Mouse (Mus musculus): ENCODE data around the gene Fbxo47. TPM values are rescaled to one million over a fixed set of nuclear protein-coding genes. Genes with fewer than 3 reads are reported as not detected.
"Not testable (repeated sequence)": the region's sequence is repeated elsewhere in the genome, so short reads cannot be mapped to it uniquely, and the experiment has no call there.

Gene Fbxo47
- polyA plus RNA-seq, 1 experiment from 2014 or later, result 0.70 TPM

- peaks cover 29% of the 10 kb centered on the region for H3K4me1 ChIP-seq
- H3K36me3 ChIP-seq, result peaks cover 22% of the 10 kb centered on the region
- ATAC-seq (ENCODE audit: extremely low read depth, insufficient number of reproducible peaks, low FRiP score, low TSS enrichment), result peak; percentile 29; the same call in 1 of the 2 replicates
- 3% methylated on average over 22 of the region's 22 CpGs for WGBS
- peak overlapping the region; percentile 78 for H3K27ac ChIP-seq (replicated peaks)
- peak overlapping the region; percentile 80 for H3K4me2 ChIP-seq
- peak overlapping the region; percentile 80 for H3K9ac ChIP-seq
- H3K4me3 ChIP-seq, result peak overlapping the region; percentile 60
- no peaks in the 10 kb centered on the region for H3K9me3 ChIP-seq
- no peaks in the 10 kb centered on the region for H3K27me3 ChIP-seq (replicated peaks)
These were observed 42.8 kb downstream of the Fbxo47 start for GRCm38 (mm10) chr11:97840991-97841661.

- H3K9ac ChIP-seq, result peak within 1 kb of the TSS; percentile 80
- peaks cover 29% of the 10 kb centered on the region for H3K4me1 ChIP-seq
- no peaks in the 10 kb centered on the region for H3K9me3 ChIP-seq
- H3K27ac ChIP-seq (replicated peaks), result peak within 1 kb of the TSS; percentile 78
- ATAC-seq (ENCODE audit: extremely low read depth, insufficient number of reproducible peaks, low FRiP score, low TSS enrichment), result no peak
- 1% methylated on average over 6 of the region's 6 CpGs for WGBS
- H3K36me3 ChIP-seq, result peaks cover 28% of the 10 kb centered on the region
- H3K4me2 ChIP-seq, result peak within 1 kb of the TSS; percentile 80
- no peaks in the 10 kb centered on the region for H3K27me3 ChIP-seq (replicated peaks)
- peak within 1 kb of the TSS; percentile 60 for H3K4me3 ChIP-seq
These were observed 43.4 kb downstream of the Fbxo47 start, which contains the start of gene B230217C12Rik for GRCm38 (mm10) chr11:97840539-97840954. TSS of gene B230217C12Rik (plus strand) at chr11:97840780.

- 60% methylated on average over 2 of the region's 2 CpGs for WGBS
- peak overlapping the region; percentile 80; the same call in 1 of the 2 replicates for H3K9ac ChIP-seq
- H3K4me3 ChIP-seq, result peak overlapping the region; percentile 60
These were observed 43.8 kb downstream of the Fbxo47 start for GRCm38 (mm10) chr11:97840135-97840490.

GRCm38 (mm10) chr11:97839441-97840134, 44.4 kb downstream of the Fbxo47 start:
- WGBS, result 56% methylated on average over 11 of the region's 11 CpGs
- no peak overlapping the region for H3K4me2 ChIP-seq
- no peaks in the 10 kb centered on the region for H3K9me3 ChIP-seq
- no peak overlapping the region for H3K4me3 ChIP-seq
- no peak for ATAC-seq (ENCODE audit: extremely low read depth, insufficient number of reproducible peaks, low FRiP score, low TSS enrichment)
- H3K27ac ChIP-seq (replicated peaks), result no peak overlapping the region
- H3K4me1 ChIP-seq, result peaks cover 29% of the 10 kb centered on the region
- peaks cover 37% of the 10 kb centered on the region for H3K36me3 ChIP-seq
- H3K9ac ChIP-seq, result peak overlapping the region; percentile 24; the same call in 1 of the 2 replicates
- H3K27me3 ChIP-seq (replicated peaks), result no peaks in the 10 kb centered on the region

More at GRCm38 (mm10) chr11:97840135-97840490, 43.8 kb downstream of the Fbxo47 start:
- peak overlapping the region; percentile 80 for H3K4me2 ChIP-seq
- H3K36me3 ChIP-seq, result peaks cover 32% of the 10 kb centered on the region
- ATAC-seq (ENCODE audit: extremely low read depth, insufficient number of reproducible peaks, low FRiP score, low TSS enrichment), result no peak
- H3K9me3 ChIP-seq, result no peaks in the 10 kb centered on the region
- no peaks in the 10 kb centered on the region for H3K27me3 ChIP-seq (replicated peaks)
- peaks cover 29% of the 10 kb centered on the region for H3K4me1 ChIP-seq
- peak overlapping the region; percentile 78 for H3K27ac ChIP-seq (replicated peaks)

GRCm38 (mm10) chr11:97838779-97839440, 45.0 kb downstream of the Fbxo47 start:
- H3K36me3 ChIP-seq, result peaks cover 44% of the 10 kb centered on the region
- H3K9me3 ChIP-seq, result no peaks in the 10 kb centered on the region
- peaks cover 29% of the 10 kb centered on the region for H3K4me1 ChIP-seq
- H3K27me3 ChIP-seq (replicated peaks), result no peaks in the 10 kb centered on the region
- WGBS, result 35% methylated on average over 10 of the region's 10 CpGs
- no peak for ATAC-seq (ENCODE audit: extremely low read depth, insufficient number of reproducible peaks, low FRiP score, low TSS enrichment)
- peak overlapping the region; percentile 24; the same call in 1 of the 2 replicates for H3K9ac ChIP-seq
- no peak overlapping the region for H3K4me2 ChIP-seq
- H3K4me3 ChIP-seq, result no peak overlapping the region
- no peak overlapping the region for H3K27ac ChIP-seq (replicated peaks)

- H3K4me1 ChIP-seq, result peaks cover 29% of the 10 kb centered on the region
- no peaks in the 10 kb centered on the region for H3K9me3 ChIP-seq
- peaks cover 56% of the 10 kb centered on the region for H3K36me3 ChIP-seq
- H3K27ac ChIP-seq (replicated peaks), result peak overlapping the region; percentile 31; the same call in 1 of the 2 replicates
- no peak overlapping the region for H3K4me2 ChIP-seq
- WGBS, result 64% methylated on average over 7 of the region's 7 CpGs
- H3K4me3 ChIP-seq, result no peak overlapping the region
- 0 out of 2 replicates have a peak overlapping the region, but pooled peaks have one; percentile 50 for H3K9ac ChIP-seq
- ATAC-seq (ENCODE audit: extremely low read depth, insufficient number of reproducible peaks, low FRiP score, low TSS enrichment), result no peak
- H3K27me3 ChIP-seq (replicated peaks), result no peaks in the 10 kb centered on the region
These were observed 46.3 kb downstream of the Fbxo47 start for GRCm38 (mm10) chr11:97837641-97838149.

- peak overlapping the region; percentile 31; the same call in 1 of the 2 replicates for H3K27ac ChIP-seq (replicated peaks)
- H3K4me1 ChIP-seq, result peaks cover 28% of the 10 kb centered on the region
- not testable (repeated sequence) for H3K9me3 ChIP-seq; ATAC-seq (ENCODE audit: extremely low read depth, insufficient number of reproducible peaks, low FRiP score, low TSS enrichment); H3K4me2 ChIP-seq; H3K4me3 ChIP-seq; H3K27me3 ChIP-seq (replicated peaks)
- peak overlapping the region; percentile 50; the same call in 1 of the 2 replicates for H3K9ac ChIP-seq
- H3K36me3 ChIP-seq, result peaks cover 63% of the 10 kb centered on the region
- 63% methylated on average over 9 of the region's 9 CpGs for WGBS
These were observed 46.9 kb downstream of the Fbxo47 start for GRCm38 (mm10) chr11:97837051-97837450.

GRCm38 (mm10) chr11:97836541-97836940, 47.4 kb downstream of the Fbxo47 start:
- H3K27ac ChIP-seq (replicated peaks), result 0 out of 2 replicates have a peak overlapping the region, but pooled peaks have one; percentile 31

GRCm38 (mm10) chr11:97833352-97833751, 50.6 kb downstream of the Fbxo47 start:
- Histone ChIP-seq H3K27me3 (replicated peaks) (no peaks in the 10 kb centered on the region), H3K9me3 (no peaks in the 10 kb centered on the region), H3K9ac (no peak overlapping the region), H3K4me1 (peaks cover 13% of the 10 kb centered on the region), H3K4me2 (no peak overlapping the region), H3K27ac (replicated peaks) (no peak overlapping the region), H3K4me3 (no peak overlapping the region), H3K36me3 (peaks cover 88% of the 10 kb centered on the region)
- no peak for ATAC-seq (ENCODE audit: extremely low read depth, insufficient number of reproducible peaks, low FRiP score, low TSS enrichment)
- 79% methylated on average over 15 of the region's 15 CpGs for WGBS

More at GRCm38 (mm10) chr11:97836541-97836940, 47.4 kb downstream of the Fbxo47 start:
- H3K27me3 ChIP-seq (replicated peaks), result no peaks in the 10 kb centered on the region
- 43% methylated on average over 8 of the region's 8 CpGs for WGBS
- ATAC-seq (ENCODE audit: extremely low read depth, insufficient number of reproducible peaks, low FRiP score, low TSS enrichment), result no peak
- peaks cover 24% of the 10 kb centered on the region for H3K4me1 ChIP-seq
- H3K4me3 ChIP-seq, result no peak overlapping the region
- no peak overlapping the region for H3K4me2 ChIP-seq
- peaks cover 66% of the 10 kb centered on the region for H3K36me3 ChIP-seq
- no peaks in the 10 kb centered on the region for H3K9me3 ChIP-seq
- peak overlapping the region; percentile 50; the same call in 1 of the 2 replicates for H3K9ac ChIP-seq

GRCm38 (mm10) chr11:97832001-97832400, 52.0 kb downstream of the Fbxo47 start:
- no peak overlapping the region for H3K4me3 ChIP-seq
- H3K27ac ChIP-seq (replicated peaks), result no peak overlapping the region
- no peak overlapping the region for H3K4me2 ChIP-seq
- 77% methylated on average over 11 of the region's 11 CpGs for WGBS
- H3K36me3 ChIP-seq, result peaks cover 89% of the 10 kb centered on the region
- no peak overlapping the region for H3K9ac ChIP-seq
- peaks cover 8% of the 10 kb centered on the region for H3K4me1 ChIP-seq
- no peak for ATAC-seq (ENCODE audit: extremely low read depth, insufficient number of reproducible peaks, low FRiP score, low TSS enrichment)
- no peaks in the 10 kb centered on the region for H3K9me3 ChIP-seq
- no peaks in the 10 kb centered on the region for H3K27me3 ChIP-seq (replicated peaks)

GRCm38 (mm10) chr11:97830501-97830900, 53.5 kb downstream of the Fbxo47 start:
- no peak overlapping the region for H3K27ac ChIP-seq (replicated peaks)
- WGBS, result 81% methylated on average over 6 of the region's 6 CpGs
- no peaks in the 10 kb centered on the region for H3K27me3 ChIP-seq (replicated peaks)
- no peaks in the 10 kb centered on the region for H3K9me3 ChIP-seq
- H3K9ac ChIP-seq, result no peak overlapping the region
- peaks cover 4% of the 10 kb centered on the region; the same call in 1 of the 2 replicates for H3K4me1 ChIP-seq
- no peak overlapping the region for H3K4me3 ChIP-seq
- no peak overlapping the region for H3K4me2 ChIP-seq
- ATAC-seq (ENCODE audit: extremely low read depth, insufficient number of reproducible peaks, low FRiP score, low TSS enrichment), result no peak
- H3K36me3 ChIP-seq, result peaks cover 88% of the 10 kb centered on the region

All from heart, embryonic 13.5 days (tissue).